Mouse (Mus musculus): ENCODE measurements at regions not wholly inside any gene's neighbourhood (a gene's known extent, or its start where the extent isn't known, plus 50 kb on each side); places are given as distances from the start of the nearest gene placed in this dataset.

- no peak for TF ChIP-seq POLR2A (IDR thresholded peaks at IDR 0.05; ENCODE audit: borderline replicate concordance, control insufficient read depth, low read depth, low read length)
- TF ChIP-seq CTCF (IDR thresholded peaks at IDR 0.05; ENCODE audit: control insufficient read depth, insufficient read depth, low read length): no peak
These were observed 75.4 kb downstream of the Tex29 start for GRCm38 (mm10) chr8:11915721-11916120.

All from bone marrow, adult 2 months (tissue).